14 mouse cellular contexts compared by ENCODE assay signal in genomic region chr12:9995670-9996069, GRCm38 (mm10).
"Had no signal": no experiment of that assay in that cellular context is flagged by ENCODE, and none has a peak within 500 bp of the region (broad histone marks: within the 10 kb centered on the region; RNA-seq: fewer than 3 reads in every experiment).

No protein-coding gene starts in this region.

- H3K9ac ChIP-seq: hindbrain, embryonic 15.5 days; liver, embryonic 15.5 days; midbrain, embryonic 15.5 days; neural tube, embryonic 12.5 days had no signal

- H3K4me2 ChIP-seq: hindbrain, embryonic 15.5 days; liver, embryonic 11.5 days; liver, embryonic 15.5 days; midbrain, embryonic 11.5 days; midbrain, embryonic 15.5 days; neural tube, embryonic 12.5 days had no signal

- H3K36me3 ChIP-seq: hindbrain, embryonic 15.5 days; limb, embryonic 10.5 days; liver, embryonic 15.5 days; midbrain, embryonic 15.5 days; neural tube, embryonic 12.5 days had no signal

- H3K4me3 ChIP-seq: hindbrain, embryonic 15.5 days; limb, embryonic 10.5 days; liver, embryonic 15.5 days; megakaryocyte, embryonic 14.5 days; midbrain, embryonic 15.5 days; neural tube, embryonic 12.5 days had no signal

- DNase-seq: kidney, adult 2 months; kidney, postnatal 36 days; layer of hippocampus, adult 9-11 months; thymus, adult 18-20 months; thymus, postnatal 14 days had no signal

- ATAC-seq: midbrain, embryonic 15.5 days had no signal

- H3K9me3 ChIP-seq: hindbrain, embryonic 15.5 days; limb, embryonic 10.5 days; liver, embryonic 15.5 days; megakaryocyte, embryonic 14.5 days; midbrain, embryonic 15.5 days; neural tube, embryonic 12.5 days had no signal

- H3K27ac ChIP-seq: hindbrain, embryonic 15.5 days; limb, embryonic 10.5 days; liver, embryonic 15.5 days; macrophage; midbrain, embryonic 15.5 days; neural tube, embryonic 12.5 days had no signal

- H3K4me1 ChIP-seq: hindbrain, embryonic 15.5 days; liver, embryonic 15.5 days; megakaryocyte, embryonic 14.5 days; midbrain, embryonic 15.5 days; neural tube, embryonic 12.5 days had no signal

- H3K27me3 ChIP-seq: hindbrain, embryonic 15.5 days; liver, embryonic 15.5 days; megakaryocyte, embryonic 14.5 days; midbrain, embryonic 15.5 days; neural tube, embryonic 12.5 days had no signal
